Mouse (Mus musculus) common myeloid progenitor, adult 5-6 weeks (primary cell): Measurements from ENCODE around the gene Gxylt2. TPM values are rescaled to one million over a fixed set of nuclear protein-coding genes. Genes with fewer than 3 reads are reported as not detected.

Experiments
- ATAC-seq: replicated peaks from 2 replicates; pipeline ENCODE4 v1.8.0; 2016; ENCODE audit warnings: low read depth, mild to moderate bottlenecking, moderate TSS enrichment, inconsistent platforms; ENCODE audit not compliant: poor library complexity, severe bottlenecking
- total RNA-seq: library from RNA; stranded (forward); fragments of 200-1000, 187-1606 nt; gene quantifications from 2 replicates; pipeline ENCODE4 v1.2.3, GENCODE M21; 2017

The Gxylt2 gene
- total RNA-seq, 1 experiment from 2014 or later = not detected

GRCm38 (mm10) chr6:100710866-100711265, 6.3 kb downstream of the Gxylt2 start:
- no peak for ATAC-seq

DNA sequence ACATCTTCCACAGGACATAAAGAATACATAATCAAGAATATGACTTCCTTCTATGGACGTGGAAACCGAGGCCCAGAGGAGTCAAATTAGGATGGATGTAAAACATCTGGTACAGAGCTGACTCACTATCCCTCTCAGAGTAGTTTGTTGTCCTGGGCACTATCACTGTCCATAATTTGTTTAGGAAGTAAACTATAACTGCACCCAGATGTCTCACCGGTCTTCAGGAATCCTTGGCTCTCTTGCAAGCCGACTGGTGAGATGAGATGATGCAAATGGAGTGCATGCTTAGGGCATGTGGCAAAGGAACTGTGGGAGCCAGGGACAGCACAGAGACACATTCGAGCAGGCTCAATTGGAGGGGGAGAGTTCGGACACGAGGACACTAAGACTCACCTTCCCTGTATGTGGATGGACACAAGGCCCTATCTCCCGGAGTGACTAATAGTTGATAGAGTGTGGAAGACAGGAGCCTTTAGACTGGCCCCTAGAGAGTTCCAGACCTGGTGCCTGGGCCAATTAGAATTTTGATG, 10.8 kb downstream of the Gxylt2 start:
- ATAC-seq = no peak

GRCm38 (mm10) chr6:100716152-100716551, 11.6 kb downstream of the Gxylt2 start:
- ATAC-seq = no peak

GRCm38 (mm10) chr6:100716817-100717216, 12.3 kb downstream of the Gxylt2 start:
- no peak for ATAC-seq

DNA sequence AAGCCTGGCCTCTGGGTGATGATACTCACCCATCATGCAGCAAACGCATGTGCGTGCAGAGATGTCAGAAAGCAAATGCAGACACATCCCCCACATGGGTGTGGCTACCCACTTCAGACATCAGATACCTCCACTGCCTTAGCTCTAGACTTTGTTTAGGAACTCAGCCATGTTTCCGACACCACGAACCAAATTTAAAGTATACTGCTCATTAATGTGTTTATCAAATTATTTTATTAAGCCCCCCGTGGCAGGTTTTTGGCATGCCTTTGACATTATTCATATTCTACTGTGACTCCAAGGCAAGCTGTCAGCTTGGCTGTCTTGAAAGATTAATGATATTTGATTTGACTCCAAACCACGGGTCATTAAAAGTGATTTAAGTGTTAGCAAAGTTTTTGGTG, 15.6 kb downstream of the Gxylt2 start:
- ATAC-seq = no peak

DNA sequence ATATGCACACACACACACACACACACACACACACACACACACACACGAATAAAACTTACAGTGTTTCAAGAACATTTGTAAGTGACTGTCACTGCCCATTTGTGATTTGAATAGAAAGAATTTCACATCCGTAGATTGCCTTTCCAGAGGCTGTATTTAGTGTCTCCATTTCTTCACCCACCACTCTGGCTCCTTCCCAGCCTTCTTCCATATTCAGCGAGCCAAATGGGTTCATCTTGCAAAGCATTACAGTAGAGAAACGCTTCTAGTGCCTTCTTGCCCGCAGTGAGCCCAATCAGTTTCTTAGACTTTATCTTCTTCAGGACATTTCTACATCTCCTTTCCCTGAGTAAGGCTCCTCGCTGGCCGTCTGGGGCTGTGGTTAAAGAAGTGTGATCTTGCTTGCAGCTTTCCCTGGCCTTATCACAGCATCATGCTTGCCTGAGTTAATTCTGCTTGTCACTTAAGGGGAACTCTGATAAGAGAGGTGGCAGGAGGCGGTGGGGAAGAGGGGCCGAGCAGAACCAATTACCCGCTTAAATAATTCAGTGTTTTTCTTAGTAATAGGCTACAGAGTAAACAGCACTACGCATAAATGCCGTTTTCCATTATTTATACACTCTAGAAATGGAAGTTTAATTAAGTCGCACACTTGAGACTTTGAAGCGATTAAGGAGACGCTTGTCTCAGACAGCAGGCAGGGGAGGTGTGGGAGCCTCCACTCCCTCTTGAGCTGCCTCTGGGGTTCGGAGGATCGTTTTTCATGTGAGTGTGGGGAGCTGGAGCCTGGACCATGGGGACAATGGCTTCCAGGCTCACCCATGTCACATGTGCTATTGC, 16.6 kb downstream of the Gxylt2 start:
- ATAC-seq = peak; percentile 60

GRCm38 (mm10) chr6:100731996-100732375, 27.5 kb downstream of the Gxylt2 start:
- ATAC-seq = no peak

DNA sequence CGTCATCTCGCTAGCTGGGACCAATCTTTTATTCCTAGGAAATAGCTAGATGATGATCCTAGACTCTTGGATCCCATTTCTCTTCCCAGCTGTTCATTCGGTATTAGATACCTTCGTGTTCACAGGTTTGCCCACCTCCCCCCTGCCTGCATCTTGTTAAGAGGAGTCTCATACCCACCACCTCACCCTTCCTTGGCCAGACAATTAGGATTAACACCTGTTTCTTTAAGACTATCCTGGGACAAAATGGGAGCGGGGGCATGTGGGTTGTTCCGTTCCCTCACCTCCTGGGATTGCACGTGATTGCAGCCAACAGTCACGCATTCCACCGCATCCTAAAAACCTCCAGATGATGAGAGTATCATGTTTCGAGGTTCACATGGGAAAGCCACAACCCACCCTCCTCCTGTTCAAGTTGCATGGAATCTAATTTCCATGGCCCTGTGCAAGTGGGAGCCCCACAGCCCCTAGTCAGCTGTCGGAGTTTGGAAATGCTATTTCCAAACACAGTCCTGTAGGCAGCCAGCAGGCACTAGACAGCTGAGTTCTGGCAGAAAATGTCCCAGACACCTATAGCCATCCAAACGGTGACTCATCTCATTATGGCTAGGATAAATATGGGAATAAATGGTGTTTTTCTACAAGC, 28.0 kb downstream of the Gxylt2 start:
- ATAC-seq = no peak

GRCm38 (mm10) chr6:100733218-100733617, 28.7 kb downstream of the Gxylt2 start:
- no peak for ATAC-seq

GRCm38 (mm10) chr6:100734321-100734720, 29.8 kb downstream of the Gxylt2 start:
- ATAC-seq = no peak

GRCm38 (mm10) chr6:100758431-100759208, 54.1 kb downstream of the Gxylt2 start:
- ATAC-seq = no peak

DNA sequence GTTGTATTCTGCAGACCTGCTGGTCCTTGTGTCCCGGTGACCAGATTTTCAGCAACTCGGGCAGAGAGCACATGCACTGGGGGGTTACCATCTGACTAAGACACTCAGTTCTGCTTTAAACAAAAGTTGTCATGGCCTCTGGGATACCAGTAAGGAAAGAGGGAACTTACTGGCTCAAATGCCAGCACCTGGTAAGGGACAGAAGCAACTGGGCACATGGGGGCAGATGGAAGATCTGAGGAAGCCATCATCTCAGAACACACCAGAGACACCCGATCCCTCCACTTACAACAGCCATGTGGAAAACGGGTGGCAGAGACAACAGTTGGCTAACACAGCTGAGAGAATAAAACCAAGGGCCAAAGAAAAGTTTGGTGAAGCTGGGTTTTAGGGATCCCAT, 63.2 kb downstream of the Gxylt2 start:
- no peak for ATAC-seq

- ATAC-seq = no peak
Measured at GRCm38 (mm10) chr6:100775923-100776505, 71.5 kb downstream of the Gxylt2 start.

GRCm38 (mm10) chr6:100778595-100778994, 74.1 kb downstream of the Gxylt2 start:
- no peak for ATAC-seq

DNA sequence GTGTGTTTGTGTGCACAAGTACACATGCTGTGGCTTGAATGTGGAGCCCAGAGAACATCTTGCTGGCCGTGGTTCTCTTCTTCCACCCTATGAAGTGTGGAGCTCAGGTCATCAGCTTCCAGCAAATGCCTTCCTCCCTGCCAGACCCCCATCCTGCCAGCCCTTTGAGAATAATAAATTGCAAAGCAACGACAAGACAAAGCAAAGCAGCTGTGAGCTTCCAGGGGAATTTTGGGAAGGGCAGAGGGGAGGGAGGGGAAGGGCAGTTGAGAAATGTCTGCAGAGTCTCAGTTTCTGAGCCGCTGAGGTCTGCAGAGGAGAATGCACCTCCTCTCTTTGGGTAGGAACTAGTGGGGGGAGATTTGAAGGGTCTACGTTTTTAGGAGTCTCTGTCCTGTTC, 75.9 kb downstream of the Gxylt2 start:
- ATAC-seq = no peak

GRCm38 (mm10) chr6:100781644-100782043, 77.1 kb downstream of the Gxylt2 start:
- ATAC-seq = no peak

DNA sequence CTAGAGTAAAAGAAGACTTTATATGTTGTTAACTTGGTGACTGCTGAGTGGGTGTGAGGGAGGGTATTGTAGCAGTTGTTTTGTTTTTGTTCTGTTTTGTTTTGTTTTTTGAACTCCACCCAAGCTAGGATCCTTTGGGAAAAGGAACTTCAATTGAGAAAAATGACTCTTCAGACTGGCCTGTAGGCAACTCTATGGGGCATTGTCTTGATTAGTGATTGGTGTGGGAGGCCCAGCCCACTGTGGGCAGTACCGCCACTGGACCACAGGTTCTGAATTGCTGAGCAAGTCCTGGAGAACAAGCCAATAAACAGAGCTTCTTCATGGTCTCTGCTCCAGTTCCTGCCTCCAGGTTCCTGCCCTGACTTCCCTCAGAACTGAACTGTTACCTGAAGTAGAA, 83.2 kb downstream of the Gxylt2 start:
- ATAC-seq = no peak

DNA sequence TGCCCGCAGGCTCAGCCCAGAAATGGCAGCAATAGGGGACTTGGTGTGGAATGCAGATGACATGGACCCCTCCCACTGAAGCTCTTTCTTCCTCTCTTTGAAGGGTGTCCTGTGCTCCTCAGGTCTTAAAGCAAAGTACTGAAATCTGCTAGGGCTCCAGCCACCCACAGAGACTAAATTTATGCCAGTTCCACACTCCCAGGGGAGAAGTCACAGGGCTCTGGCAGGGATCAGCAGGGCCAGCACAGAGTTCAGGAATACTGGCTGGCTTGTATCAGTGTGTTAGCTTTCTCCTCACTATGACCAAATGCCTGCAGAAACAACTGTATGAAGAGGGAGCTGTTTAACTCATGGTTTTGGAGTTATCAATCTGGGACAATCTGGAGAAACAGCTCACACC, 84.6 kb downstream of the Gxylt2 start:
- no peak for ATAC-seq

GRCm38 (mm10) chr6:100792055-100792659, 87.6 kb downstream of the Gxylt2 start:
- ATAC-seq = no peak
